Mouse (Mus musculus) MEL (cell line): ENCODE measurements around the gene Smarca4.

ENCODE experiments used
- CTCF ChIP-seq, 3 experiments: IDR thresholded peaks in 2 of 3; conservative IDR thresholded peaks in 1 of 3; 2 replicates each; pipeline ENCODE4 v1.5.1; 2011 to 2012; ENCODE audit warnings: low read length in 3 of 3, low read depth in 2 of 3, mild to moderate bottlenecking in 2 of 3, improper control_type of control experiment in 1 of 3, inconsistent platforms in 1 of 3, mixed read lengths in 1 of 3, moderate library complexity in 1 of 3; ENCODE audit not compliant: control insufficient read depth in 1 of 3, insufficient read depth in 1 of 3, poor library complexity in 1 of 3, severe bottlenecking in 1 of 3
- USF2 ChIP-seq, 2 experiments: IDR thresholded peaks; 2 replicates each; pipeline ENCODE4 v1.6.1; 2011 to 2012; ENCODE audit warnings: improper control_type of control experiment in 2 of 2, low read length in 2 of 2, borderline replicate concordance in 1 of 2, inconsistent platforms in 1 of 2, low read depth in 1 of 2, mild to moderate bottlenecking in 1 of 2; ENCODE audit not compliant: insufficient read depth in 1 of 2

DNA sequence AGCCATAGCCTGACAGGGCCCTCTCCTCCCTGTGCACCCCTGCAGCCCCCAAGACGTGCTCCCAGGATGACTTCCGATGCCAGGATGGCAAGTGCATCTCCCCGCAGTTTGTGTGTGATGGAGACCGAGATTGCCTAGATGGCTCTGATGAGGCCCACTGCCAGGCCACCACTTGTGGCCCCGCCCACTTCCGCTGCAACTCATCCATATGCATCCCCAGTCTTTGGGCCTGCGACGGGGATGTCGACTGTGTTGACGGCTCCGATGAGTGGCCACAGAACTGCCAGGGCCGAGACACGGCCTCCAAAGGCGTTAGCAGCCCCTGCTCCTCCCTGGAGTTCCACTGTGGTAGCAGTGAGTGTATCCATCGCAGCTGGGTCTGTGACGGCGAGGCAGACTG, 117.5 kb downstream of the Smarca4 start:
- TF ChIP-seq CTCF (IDR thresholded peaks at IDR 0.05 in 2 of 3, conservative IDR thresholded peaks at IDR 0.05 in 1 of 3; ENCODE audit: control insufficient read depth in 1 of 3, insufficient read depth in 1 of 3, low read depth in 2 of 3, low read length in 3 of 3, poor library complexity in 1 of 3, severe bottlenecking in 1 of 3) (no peak), USF2 (IDR thresholded peaks at IDR 0.05; ENCODE audit: borderline replicate concordance in 1 of 2, insufficient read depth in 1 of 2, low read depth in 1 of 2, low read length in 2 of 2) (no peak)
